Mouse (Mus musculus) forebrain, embryonic 16.5 days (tissue): ENCODE measurements around the gene Nudt16l1. TPM values are rescaled to one million over a fixed set of nuclear protein-coding genes. Genes with fewer than 3 reads are reported as not detected.

ENCODE experiments used
- ATAC-seq: fragments of 200-750 bp; cut with Nextera tagmentation; 2 replicates; pipeline ENCODE4 v1.8.0; 2017; ENCODE audit warnings: mild to moderate bottlenecking, moderate library complexity
- H3K27ac ChIP-seq: fragments of 300-500 bp; sonication (generic); 2 replicates; pipeline ENCODE4 v1.5.1; 2014; ENCODE audit warnings: low read length, control low read depth
- H3K27me3 ChIP-seq: fragments of 300-500 bp; sonication (generic); replicated peaks from 2 replicates; pipeline ENCODE4 v1.6.1; 2014; ENCODE audit warnings: low read length; ENCODE audit not compliant: control insufficient read depth, insufficient read depth
- H3K36me3 ChIP-seq: fragments of 300-500 bp; sonication (generic); 2 replicates; pipeline ENCODE4 v1.6.1; 2014; ENCODE audit not compliant: control insufficient read depth, insufficient read depth
- H3K4me1 ChIP-seq: fragments of 300-500 bp; sonication (generic); replicated peaks from 2 replicates; pipeline ENCODE4 v1.6.1; 2014; ENCODE audit warnings: low read length; ENCODE audit not compliant: control insufficient read depth, insufficient read depth
- H3K4me2 ChIP-seq: fragments of 300-500 bp; sonication (generic); 2 replicates; pipeline ENCODE4 v1.6.1; 2014; ENCODE audit warnings: mild to moderate bottlenecking, low read length, control low read depth
- H3K4me3 ChIP-seq: fragments of 300-500 bp; sonication (generic); replicated peaks from 2 replicates; pipeline ENCODE4 v1.5.1; 2014; ENCODE audit warnings: mild to moderate bottlenecking, low read length, control low read depth
- H3K9ac ChIP-seq: fragments of 300-500 bp; sonication (generic); replicated peaks from 2 replicates; pipeline ENCODE4 v1.6.1; 2014; ENCODE audit warnings: low read depth, low read length, control low read depth
- H3K9me3 ChIP-seq: fragments of 300-500 bp; sonication (generic); 2 replicates; pipeline ENCODE4 v1.6.1; 2016; ENCODE audit warnings: low read length; ENCODE audit not compliant: control insufficient read depth
- WGBS: fragments of 180-500 bp; shearing (Covaris S2); extraction: QIAGEN DNeasy Blood & Tissue Kit; methylation state at CpG from one replicate; pipeline ENCODE4 v1.1.7; 2014; 5-methylcytosine and 5-hydroxymethylcytosine counted together
- polyA plus RNA-seq: library from polyadenylated mRNA; unstranded; fragments of >200 nt; fragmentation: Nextera tagmentation; extraction: Ambion mirVana; gene quantifications from 2 replicates; pipeline ENCODE4 v1.2.1, GENCODE M21; 2015

Gene Nudt16l1
- polyA plus RNA-seq, 1 experiment from 2014 or later, result 139 TPM

GRCm38 (mm10) chr16:4943431-4943830 lies 4.9 kb downstream of the Nudt16l1 start:
- H3K9me3 ChIP-seq, result no peaks in the 10 kb centered on the region
- 94% methylated on average over 3 of the region's 3 CpGs for WGBS
- H3K27me3 ChIP-seq, result no peaks in the 10 kb centered on the region
- ATAC-seq, result no peak
- H3K36me3 ChIP-seq, result peaks cover 22% of the 10 kb centered on the region
- no peak overlapping the region for H3K4me2 ChIP-seq
- no peak overlapping the region for H3K27ac ChIP-seq
- no peak overlapping the region for H3K4me3 ChIP-seq
- H3K9ac ChIP-seq, result no peak overlapping the region
- H3K4me1 ChIP-seq, result peaks cover 14% of the 10 kb centered on the region

- Histone ChIP-seq H3K4me1 (peaks cover 3% of the 10 kb centered on the region), H3K4me2 (no peak overlapping the region), H3K27me3 (no peaks in the 10 kb centered on the region), H3K27ac (no peak overlapping the region), H3K36me3 (peaks cover 30% of the 10 kb centered on the region), H3K9me3 (no peaks in the 10 kb centered on the region), H3K9ac (no peak overlapping the region), H3K4me3 (no peak overlapping the region)
- WGBS, result 85% methylated on average over 4 of the region's 4 CpGs
- no peak for ATAC-seq
Measured at GRCm38 (mm10) chr16:4945415-4945814, 6.9 kb downstream of the Nudt16l1 start.

GRCm38 (mm10) chr16:4946155-4946554 lies 7.6 kb downstream of the Nudt16l1 start:
- H3K4me2 ChIP-seq, result no peak overlapping the region
- peaks cover 29% of the 10 kb centered on the region for H3K36me3 ChIP-seq
- 89% methylated on average over 3 of the region's 3 CpGs for WGBS
- no peak overlapping the region for H3K4me3 ChIP-seq
- H3K4me1 ChIP-seq, result no peaks in the 10 kb centered on the region
- H3K27me3 ChIP-seq, result no peaks in the 10 kb centered on the region
- ATAC-seq, result no peak
- H3K9me3 ChIP-seq, result no peaks in the 10 kb centered on the region
- no peak overlapping the region for H3K9ac ChIP-seq
- H3K27ac ChIP-seq, result no peak overlapping the region

- no peak for ATAC-seq
- no peak overlapping the region for H3K27ac ChIP-seq
- H3K27me3 ChIP-seq, result no peaks in the 10 kb centered on the region
- WGBS, result 83% methylated on average over 4 of the region's 4 CpGs
- no peaks in the 10 kb centered on the region for H3K9me3 ChIP-seq
- no peak overlapping the region for H3K9ac ChIP-seq
- H3K36me3 ChIP-seq, result peaks cover 22% of the 10 kb centered on the region
- no peaks in the 10 kb centered on the region for H3K4me1 ChIP-seq
- H3K4me3 ChIP-seq, result no peak overlapping the region
- H3K4me2 ChIP-seq, result no peak overlapping the region
Measured at GRCm38 (mm10) chr16:4947378-4947777, 8.8 kb downstream of the Nudt16l1 start.

GRCm38 (mm10) chr16:4956609-4957008 lies 18.0 kb downstream of the Nudt16l1 start:
- no peak overlapping the region for H3K4me2 ChIP-seq
- no peak overlapping the region for H3K9ac ChIP-seq
- H3K27me3 ChIP-seq, result no peaks in the 10 kb centered on the region
- peaks cover 25% of the 10 kb centered on the region for H3K36me3 ChIP-seq
- H3K4me3 ChIP-seq, result no peak overlapping the region
- no peaks in the 10 kb centered on the region for H3K4me1 ChIP-seq
- H3K9me3 ChIP-seq, result no peaks in the 10 kb centered on the region
- no peak for ATAC-seq
- 92% methylated on average over 3 of the region's 3 CpGs for WGBS
- H3K27ac ChIP-seq, result no peak overlapping the region

GRCm38 (mm10) chr16:4957446-4957845 lies 18.9 kb downstream of the Nudt16l1 start:
- no peaks in the 10 kb centered on the region for H3K27me3 ChIP-seq
- H3K4me1 ChIP-seq, result peaks cover 1% of the 10 kb centered on the region
- H3K4me3 ChIP-seq, result no peak overlapping the region
- no peak for ATAC-seq
- no peak overlapping the region for H3K4me2 ChIP-seq
- H3K9ac ChIP-seq, result no peak overlapping the region
- peaks cover 23% of the 10 kb centered on the region for H3K36me3 ChIP-seq
- no peaks in the 10 kb centered on the region for H3K9me3 ChIP-seq
- 92% methylated on average over 3 of the region's 3 CpGs for WGBS
- no peak overlapping the region for H3K27ac ChIP-seq

GRCm38 (mm10) chr16:4960260-4960659 lies 21.7 kb downstream of the Nudt16l1 start:
- Histone ChIP-seq H3K27ac (no peak overlapping the region), H3K9ac (no peak overlapping the region), H3K4me1 (peaks cover 16% of the 10 kb centered on the region), H3K4me2 (no peak overlapping the region), H3K4me3 (no peak overlapping the region), H3K27me3 (no peaks in the 10 kb centered on the region), H3K36me3 (peaks cover 5% of the 10 kb centered on the region; the same call in 1 of the 2 replicates), H3K9me3 (no peaks in the 10 kb centered on the region)
- ATAC-seq, result no peak
- 93% methylated on average over 8 of the region's 8 CpGs for WGBS

GRCm38 (mm10) chr16:4963346-4963745 lies 24.8 kb downstream of the Nudt16l1 start:
- H3K27ac ChIP-seq, result no peak overlapping the region
- H3K9me3 ChIP-seq, result no peaks in the 10 kb centered on the region
- H3K27me3 ChIP-seq, result no peaks in the 10 kb centered on the region
- peak overlapping the region; percentile 41 for H3K9ac ChIP-seq
- peak overlapping the region; percentile 90 for H3K4me3 ChIP-seq
- 0 out of 2 replicates have a peak, but pooled peaks cover 2% of the 10 kb centered on the region for H3K36me3 ChIP-seq
- no peak for ATAC-seq
- peak overlapping the region; percentile 85 for H3K4me2 ChIP-seq
- peaks cover 19% of the 10 kb centered on the region for H3K4me1 ChIP-seq
- WGBS, result 34% methylated on average over 9 of the region's 9 CpGs

GRCm38 (mm10) chr16:4963797-4964709 lies 25.5 kb downstream of the Nudt16l1 start, which contains the start of gene Anks3:
TSS of gene Anks3 (minus strand) at chr16:4964205.
- no peaks in the 10 kb centered on the region for H3K27me3 ChIP-seq
- H3K4me3 ChIP-seq, result peak within 1 kb of the TSS; percentile 90
- peak; percentile 99 for ATAC-seq
- 0 out of 2 replicates have a peak, but pooled peaks cover 2% of the 10 kb centered on the region for H3K36me3 ChIP-seq
- H3K27ac ChIP-seq, result peak within 1 kb of the TSS; percentile 82
- H3K9ac ChIP-seq, result peak within 1 kb of the TSS; percentile 86
- peaks cover 19% of the 10 kb centered on the region for H3K4me1 ChIP-seq
- WGBS, result 0% methylated on average over 73 of the region's 76 CpGs
- H3K4me2 ChIP-seq, result peak within 1 kb of the TSS; percentile 85
- no peaks in the 10 kb centered on the region for H3K9me3 ChIP-seq
